Mouse (Mus musculus) embryonic facial prominence, embryonic 11.5 days (tissue): Measurements from ENCODE around the gene H2-Eb2. TPM values are rescaled to one million over a fixed set of nuclear protein-coding genes. Genes with fewer than 3 reads are reported as not detected.
A peak's percentile ranks its signal among the peaks of the same experiment; 100 is the strongest.

Source experiments
- ATAC-seq: fragments of 200-750 bp; cut with Nextera tagmentation; replicated peaks from 2 replicates; pipeline ENCODE4 v1.8.0; 2017; ENCODE audit warnings: low read depth; ENCODE audit not compliant: insufficient number of reproducible peaks, low FRiP score, low TSS enrichment
- DNase-seq: peaks from one replicate; pipeline ENCODE4 v3.0.0-alpha.2; 2015; ENCODE audit warnings: low spot score
- H3K27ac ChIP-seq: fragments of 300-500 bp; sonication (generic); replicated peaks from 2 replicates; pipeline ENCODE4 v1.5.1; 2014; ENCODE audit warnings: mild to moderate bottlenecking, low read depth, low read length, control low read depth
- H3K27me3 ChIP-seq: fragments of 300-500 bp; sonication (generic); 2 replicates; pipeline ENCODE4 v1.6.1; 2014; ENCODE audit warnings: mild to moderate bottlenecking, low read length, moderate library complexity, mixed read lengths; ENCODE audit not compliant: control insufficient read depth, insufficient read depth
- H3K36me3 ChIP-seq: fragments of 300-500 bp; sonication (generic); replicated peaks from 2 replicates; pipeline ENCODE4 v1.6.1; 2014; ENCODE audit warnings: low read depth, mild to moderate bottlenecking, low read length, moderate library complexity, mixed read lengths; ENCODE audit not compliant: control insufficient read depth, insufficient read depth
- H3K4me1 ChIP-seq: fragments of 300-500 bp; sonication (generic); 2 replicates; pipeline ENCODE4 v1.6.1; 2014; ENCODE audit warnings: low read length, mixed read lengths; ENCODE audit not compliant: control insufficient read depth, insufficient read depth
- H3K4me2 ChIP-seq: fragments of 300-500 bp; sonication (generic); 2 replicates; pipeline ENCODE4 v1.6.1; 2014; ENCODE audit warnings: low read depth, mild to moderate bottlenecking, control low read depth, low read length, moderate library complexity
- H3K4me3 ChIP-seq: fragments of 300-500 bp; sonication (generic); 2 replicates; pipeline ENCODE4 v1.5.1; 2014; ENCODE audit warnings: low read depth, low read length, control low read depth
- H3K9ac ChIP-seq: fragments of 300-500 bp; sonication (generic); replicated peaks from 2 replicates; pipeline ENCODE4 v1.6.1; 2014; ENCODE audit warnings: mild to moderate bottlenecking, control low read depth, low read length
- H3K9me3 ChIP-seq: fragments of 300-500 bp; sonication (generic); replicated peaks from 2 replicates; pipeline ENCODE4 v1.6.1; 2016; ENCODE audit warnings: mild to moderate bottlenecking, low read length, inconsistent platforms, mixed read lengths; ENCODE audit not compliant: control insufficient read depth
- WGBS: fragments of 180-500 bp; shearing (Covaris S2); extraction: QIAGEN DNeasy Blood & Tissue Kit; methylation state at CpG from one replicate; pipeline ENCODE4 v1.1.7; 2014; 5-methylcytosine and 5-hydroxymethylcytosine counted together
- polyA plus RNA-seq: library from polyadenylated mRNA; unstranded; fragments of >200 nt; fragmentation: Nextera tagmentation; extraction: Ambion mirVana; gene quantifications from 2 replicates; pipeline ENCODE4 v1.2.1, GENCODE M21; 2014

H2-Eb2 gene
- polyA plus RNA-seq, 1 experiment from 2014 or later, result not detected

GRCm38 (mm10) chr17:34346041-34346440, 20.6 kb downstream of the H2-Eb2 start:
- DNase-seq (no peak), ATAC-seq (no peak)
- H3K9ac ChIP-seq, result no peak overlapping the region
- H3K27ac ChIP-seq, result no peak overlapping the region
- WGBS, result 74% methylated on average over 3 of the region's 3 CpGs
- no peaks in the 10 kb centered on the region for H3K4me1 ChIP-seq
- H3K27me3 ChIP-seq, result no peaks in the 10 kb centered on the region
- no peak overlapping the region for H3K4me2 ChIP-seq
- no peak overlapping the region for H3K4me3 ChIP-seq
- H3K9me3 ChIP-seq, result no peaks in the 10 kb centered on the region
- H3K36me3 ChIP-seq, result no peaks in the 10 kb centered on the region

GRCm38 (mm10) chr17:34347606-34348308, 22.3 kb downstream of the H2-Eb2 start:
- Histone ChIP-seq H3K27ac (no peak overlapping the region), H3K4me2 (no peak overlapping the region), H3K4me1 (no peaks in the 10 kb centered on the region), H3K27me3 (no peaks in the 10 kb centered on the region), H3K9ac (no peak overlapping the region), H3K36me3 (no peaks in the 10 kb centered on the region), H3K9me3 (no peaks in the 10 kb centered on the region), H3K4me3 (no peak overlapping the region)
- peak; percentile 12 for DNase-seq
- 74% methylated on average over 6 of the region's 6 CpGs for WGBS
- no peak for ATAC-seq

GRCm38 (mm10) chr17:34349429-34349828, 24.0 kb downstream of the H2-Eb2 start:
- DNase-seq (peak; percentile 91), ATAC-seq (no peak)
- Histone ChIP-seq H3K27me3 (no peaks in the 10 kb centered on the region), H3K9me3 (no peaks in the 10 kb centered on the region), H3K4me2 (no peak overlapping the region), H3K36me3 (no peaks in the 10 kb centered on the region), H3K27ac (no peak overlapping the region), H3K9ac (no peak overlapping the region), H3K4me1 (no peaks in the 10 kb centered on the region), H3K4me3 (no peak overlapping the region)
- 3% methylated on average over 4 of the region's 4 CpGs for WGBS

- H3K36me3 ChIP-seq, result no peaks in the 10 kb centered on the region
- DNase-seq (no peak), ATAC-seq (no peak)
- no peaks in the 10 kb centered on the region for H3K27me3 ChIP-seq
- no peak within 1 kb of the TSS for H3K4me3 ChIP-seq
- 82% methylated on average over 5 of the region's 5 CpGs for WGBS
- H3K9ac ChIP-seq, result no peak within 1 kb of the TSS
- H3K9me3 ChIP-seq, result no peaks in the 10 kb centered on the region
- H3K4me1 ChIP-seq, result no peaks in the 10 kb centered on the region
- H3K4me2 ChIP-seq, result no peak within 1 kb of the TSS
- H3K27ac ChIP-seq, result no peak within 1 kb of the TSS
These were observed 29.1 kb downstream of the H2-Eb2 start, which contains the start of gene Btnl2 for GRCm38 (mm10) chr17:34354539-34354938. Gene Btnl2, plus strand, starts transcription at chr17:34354822.

- no peak overlapping the region for H3K4me2 ChIP-seq
- no peaks in the 10 kb centered on the region for H3K4me1 ChIP-seq
- H3K4me3 ChIP-seq, result no peak overlapping the region
- no peaks in the 10 kb centered on the region for H3K36me3 ChIP-seq
- DNase-seq (no peak), ATAC-seq (no peak)
- no peaks in the 10 kb centered on the region for H3K27me3 ChIP-seq
- 96% methylated on average over 1 of the region's 1 CpGs for WGBS
- no peaks in the 10 kb centered on the region for H3K9me3 ChIP-seq
- no peak overlapping the region for H3K27ac ChIP-seq
- no peak overlapping the region for H3K9ac ChIP-seq
These were observed 29.5 kb downstream of the H2-Eb2 start for GRCm38 (mm10) chr17:34354940-34355339.

- 84% methylated on average over 15 of the region's 15 CpGs for WGBS
- H3K9me3 ChIP-seq, result no peaks in the 10 kb centered on the region
- no peak overlapping the region for H3K27ac ChIP-seq
- no peak for ATAC-seq
- H3K4me3 ChIP-seq, result no peak overlapping the region
- H3K27me3 ChIP-seq, result no peaks in the 10 kb centered on the region
- H3K4me2 ChIP-seq, result no peak overlapping the region
- H3K36me3 ChIP-seq, result no peaks in the 10 kb centered on the region
- no peaks in the 10 kb centered on the region for H3K4me1 ChIP-seq
- H3K9ac ChIP-seq, result no peak overlapping the region
- DNase-seq, result no peak
These were observed 37.6 kb downstream of the H2-Eb2 start for GRCm38 (mm10) chr17:34362954-34363546.

GRCm38 (mm10) chr17:34363676-34364310, 38.3 kb downstream of the H2-Eb2 start:
- no peaks in the 10 kb centered on the region for H3K9me3 ChIP-seq
- H3K4me3 ChIP-seq, result no peak overlapping the region
- H3K4me2 ChIP-seq, result no peak overlapping the region
- H3K27me3 ChIP-seq, result no peaks in the 10 kb centered on the region
- no peaks in the 10 kb centered on the region for H3K36me3 ChIP-seq
- no peaks in the 10 kb centered on the region for H3K4me1 ChIP-seq
- WGBS, result 88% methylated on average over 3 of the region's 3 CpGs
- no peak overlapping the region for H3K9ac ChIP-seq
- ATAC-seq (no peak), DNase-seq (no peak)
- H3K27ac ChIP-seq, result no peak overlapping the region

GRCm38 (mm10) chr17:34365031-34365430, 39.6 kb downstream of the H2-Eb2 start:
- H3K9me3 ChIP-seq, result no peaks in the 10 kb centered on the region
- no peak overlapping the region for H3K4me2 ChIP-seq
- H3K36me3 ChIP-seq, result no peaks in the 10 kb centered on the region
- ATAC-seq (no peak), DNase-seq (no peak)
- H3K27ac ChIP-seq, result no peak overlapping the region
- H3K4me3 ChIP-seq, result no peak overlapping the region
- 69% methylated on average over 10 of the region's 10 CpGs for WGBS
- H3K9ac ChIP-seq, result no peak overlapping the region
- H3K4me1 ChIP-seq, result no peaks in the 10 kb centered on the region
- no peaks in the 10 kb centered on the region for H3K27me3 ChIP-seq
